In the genomic region with DNA sequence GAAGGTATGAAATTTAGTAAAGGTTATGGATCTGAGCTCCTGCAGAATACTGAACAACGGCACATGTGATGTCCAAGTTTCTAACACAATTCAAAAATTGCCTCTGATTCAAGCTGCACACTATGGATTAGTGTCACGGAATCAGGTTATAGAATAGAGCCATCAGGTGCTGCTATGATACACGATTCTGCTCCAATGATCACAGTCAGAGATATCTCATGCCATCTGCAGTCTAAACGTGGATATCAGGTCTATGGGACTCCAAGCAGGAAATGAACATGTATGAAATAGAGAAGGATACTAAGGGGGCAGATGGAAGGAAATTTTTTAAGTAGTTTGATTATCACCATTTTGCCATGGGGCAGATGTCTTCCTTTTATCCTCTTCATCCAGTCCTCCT, we compare ENCODE assay signal across 14 mouse cellular contexts.
"Had no signal": no experiment of that assay in that cellular context is flagged by ENCODE, and none has a peak within 500 bp of the region (broad histone marks: within the 10 kb centered on the region; RNA-seq: fewer than 3 reads in every experiment).

No protein-coding gene starts in this region.

- H3K36me3 ChIP-seq: kidney, embryonic 15.5 days; limb, embryonic 10.5 days; liver, embryonic 12.5 days; lung, embryonic 15.5 days; stomach, embryonic 15.5 days had no signal

- H3K4me2 ChIP-seq: kidney, embryonic 15.5 days; liver, embryonic 12.5 days; lung, embryonic 15.5 days; stomach, embryonic 15.5 days had no signal

- ATAC-seq: liver, embryonic 12.5 days; midbrain, embryonic 16.5 days had no signal

- H3K9ac ChIP-seq: kidney, embryonic 15.5 days; liver, embryonic 12.5 days; lung, embryonic 15.5 days; stomach, embryonic 15.5 days had no signal

- DNase-seq: kidney, adult 2 months; kidney, postnatal 14 days; lung, postnatal 14 days; right cerebral cortex, postnatal 14 days; thymus, adult 2 months; thymus, postnatal 25 days had no signal

- H3K9me3 ChIP-seq: kidney, embryonic 15.5 days; limb, embryonic 10.5 days; liver, embryonic 12.5 days; lung, embryonic 15.5 days; stomach, embryonic 15.5 days had no signal

- H3K4me3 ChIP-seq: kidney, embryonic 15.5 days; limb, embryonic 10.5 days; liver, embryonic 12.5 days; lung, embryonic 15.5 days; megakaryocyte, embryonic 14.5 days; stomach, embryonic 15.5 days had no signal

- H3K27ac ChIP-seq: kidney, embryonic 15.5 days; limb, embryonic 10.5 days; liver, embryonic 12.5 days; lung, embryonic 15.5 days; macrophage; stomach, embryonic 15.5 days had no signal

- H3K27me3 ChIP-seq: kidney, embryonic 15.5 days; liver, embryonic 12.5 days; lung, embryonic 15.5 days; megakaryocyte, embryonic 14.5 days; stomach, embryonic 15.5 days had no signal

- H3K4me1 ChIP-seq: kidney, embryonic 15.5 days; limb, embryonic 10.5 days; liver, embryonic 12.5 days; lung, embryonic 15.5 days; megakaryocyte, embryonic 14.5 days; stomach, embryonic 15.5 days had no signal
